Mouse (Mus musculus) megakaryocyte, embryonic 14.5 days (primary cell): ENCODE measurements at regions not wholly inside any gene's neighbourhood (a gene's known extent, or its start where the extent isn't known, plus 50 kb on each side); places are given as distances from the start of the nearest gene placed in this dataset.

Source experiments
- FLI1 ChIP-seq: IDR thresholded peaks from 2 replicates; pipeline ENCODE4 v1.6.1; 2012; ENCODE audit warnings: low read length, inconsistent platforms, mixed read lengths
- GATA1 ChIP-seq: IDR thresholded peaks from 3 replicates; pipeline ENCODE4 v1.6.1; 2012; ENCODE audit warnings: mixed read lengths, low read length, inconsistent platforms, borderline replicate concordance

- TF ChIP-seq FLI1 (no peak), GATA1 (no peak)
Measured at GRCm38 (mm10) chr4:149832446-149833101, 58.5 kb upstream of the Slc25a33 start.
